Mouse (Mus musculus): ENCODE data around the gene Cdca8. TPM values are rescaled to one million over a fixed set of nuclear protein-coding genes. Genes with fewer than 3 reads are reported as not detected.
A peak's percentile ranks its signal among the peaks of the same experiment; 100 is the strongest.

Gene Cdca8
- polyA plus RNA-seq, 1 experiment from 2014 or later = 154 TPM

DNA sequence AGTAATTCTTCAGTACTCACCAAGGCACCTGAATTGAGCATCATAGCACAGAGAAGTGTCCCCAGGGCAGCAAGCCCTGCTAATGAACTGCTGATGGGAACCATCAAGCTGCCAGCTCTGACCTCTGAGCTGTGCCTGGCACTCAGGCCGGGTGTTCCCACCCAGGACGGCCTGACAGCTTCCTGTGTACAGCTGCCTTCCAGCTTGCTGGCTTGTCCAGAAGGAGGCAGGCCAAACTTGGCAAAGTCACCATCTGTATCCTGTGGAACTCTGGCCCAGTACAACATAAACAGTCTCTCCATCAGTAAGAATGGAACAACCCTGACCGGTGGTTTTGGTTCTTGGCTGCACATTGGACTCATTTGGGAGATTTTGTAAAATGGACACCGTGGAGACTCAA, 14.4 kb upstream of the Cdca8 start:
- no peak for DNase-seq (ENCODE audit: low spot score)

GRCm38 (mm10) chr4:124951036-124951433, 11.9 kb upstream of the Cdca8 start:
- no peak for DNase-seq (ENCODE audit: low spot score)

DNA sequence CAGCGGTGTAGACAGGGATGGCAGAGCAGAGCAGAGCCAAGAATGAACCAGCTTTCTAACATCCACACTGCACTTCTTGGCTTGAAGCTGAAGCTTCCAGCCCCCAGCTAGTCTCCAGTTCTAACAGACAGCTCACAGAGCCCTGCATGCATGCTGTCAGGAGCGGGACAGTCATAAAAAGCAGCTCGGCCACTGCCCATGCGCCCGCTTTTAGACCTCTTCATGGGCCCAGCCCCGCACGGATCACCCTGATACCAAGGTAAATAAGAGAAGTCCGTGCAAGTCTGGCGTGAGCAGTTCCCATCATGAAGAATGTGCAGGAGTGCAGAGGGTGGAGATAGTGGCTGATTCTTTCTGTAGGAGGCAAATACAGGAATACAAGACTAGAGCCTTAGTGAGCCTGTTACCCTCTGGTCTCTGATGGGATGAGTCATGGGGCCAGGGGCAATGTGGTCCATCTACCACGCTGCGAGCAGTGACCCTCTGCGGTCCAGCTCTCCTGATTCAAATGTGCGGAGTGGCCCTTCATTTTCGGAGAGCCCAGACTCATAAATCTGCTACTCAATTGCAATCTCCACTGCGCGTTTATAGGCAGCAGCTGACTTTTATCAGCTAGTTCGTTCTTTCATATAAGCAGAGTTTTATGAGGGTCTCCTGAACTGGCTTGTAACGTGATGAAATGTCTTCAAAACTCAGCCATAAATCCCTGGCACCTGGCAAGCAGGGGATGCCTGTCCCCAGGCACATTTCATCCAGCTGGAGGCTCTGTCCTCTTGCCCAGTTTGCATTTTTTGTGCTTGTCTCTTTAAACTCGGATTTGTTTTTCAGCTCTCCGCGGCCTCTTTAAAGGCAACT, 11.3 kb upstream of the Cdca8 start:
- DNase-seq (ENCODE audit: low spot score) = no peak

GRCm38 (mm10) chr4:124949488-124949887, 10.4 kb upstream of the Cdca8 start:
- no peak for DNase-seq (ENCODE audit: low spot score)

DNA sequence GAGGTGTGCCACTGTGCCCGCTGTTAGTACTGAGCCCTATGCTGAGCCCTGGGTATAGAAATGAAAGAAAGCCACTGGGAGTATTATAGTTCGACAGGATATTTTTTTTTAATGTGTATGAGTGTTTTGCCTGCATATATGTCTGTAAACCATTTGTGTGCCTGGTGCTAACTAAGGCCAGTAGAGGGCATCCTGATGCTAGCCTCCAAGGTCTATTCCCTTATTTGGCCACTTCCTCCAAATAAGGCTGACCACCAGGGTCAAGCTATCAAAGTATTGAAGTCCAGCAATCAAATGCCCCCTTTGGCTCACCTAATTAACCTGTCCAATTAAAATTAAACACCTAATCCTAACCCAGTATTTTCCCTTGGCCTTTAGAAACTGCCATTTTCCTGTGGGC, 5.8 kb upstream of the Cdca8 start:
- DNase-seq (ENCODE audit: low spot score) = no peak

DNA sequence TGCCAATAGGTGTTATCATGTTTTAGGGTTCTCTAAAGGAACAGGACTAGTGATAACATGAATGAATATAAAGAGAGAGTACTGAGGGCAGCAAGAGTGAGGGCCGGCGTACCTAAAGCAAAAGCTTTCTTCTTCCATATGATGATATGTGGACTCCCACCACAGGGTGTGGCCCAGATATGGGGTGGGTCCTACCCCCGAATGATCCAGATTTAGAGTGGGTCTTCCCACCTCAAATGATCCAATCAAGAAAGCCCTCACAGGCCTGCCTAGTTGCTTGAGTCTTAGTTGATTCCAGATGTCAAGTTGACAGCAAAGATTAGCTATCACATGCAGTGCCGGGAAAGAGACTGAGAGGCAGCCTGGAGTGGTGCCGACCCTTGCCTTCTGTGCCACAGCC, 4.7 kb upstream of the Cdca8 start:
- no peak for DNase-seq (ENCODE audit: low spot score)

GRCm38 (mm10) chr4:124943022-124943421, 3.9 kb upstream of the Cdca8 start:
- DNase-seq (ENCODE audit: low spot score) = peak; percentile 80

DNA sequence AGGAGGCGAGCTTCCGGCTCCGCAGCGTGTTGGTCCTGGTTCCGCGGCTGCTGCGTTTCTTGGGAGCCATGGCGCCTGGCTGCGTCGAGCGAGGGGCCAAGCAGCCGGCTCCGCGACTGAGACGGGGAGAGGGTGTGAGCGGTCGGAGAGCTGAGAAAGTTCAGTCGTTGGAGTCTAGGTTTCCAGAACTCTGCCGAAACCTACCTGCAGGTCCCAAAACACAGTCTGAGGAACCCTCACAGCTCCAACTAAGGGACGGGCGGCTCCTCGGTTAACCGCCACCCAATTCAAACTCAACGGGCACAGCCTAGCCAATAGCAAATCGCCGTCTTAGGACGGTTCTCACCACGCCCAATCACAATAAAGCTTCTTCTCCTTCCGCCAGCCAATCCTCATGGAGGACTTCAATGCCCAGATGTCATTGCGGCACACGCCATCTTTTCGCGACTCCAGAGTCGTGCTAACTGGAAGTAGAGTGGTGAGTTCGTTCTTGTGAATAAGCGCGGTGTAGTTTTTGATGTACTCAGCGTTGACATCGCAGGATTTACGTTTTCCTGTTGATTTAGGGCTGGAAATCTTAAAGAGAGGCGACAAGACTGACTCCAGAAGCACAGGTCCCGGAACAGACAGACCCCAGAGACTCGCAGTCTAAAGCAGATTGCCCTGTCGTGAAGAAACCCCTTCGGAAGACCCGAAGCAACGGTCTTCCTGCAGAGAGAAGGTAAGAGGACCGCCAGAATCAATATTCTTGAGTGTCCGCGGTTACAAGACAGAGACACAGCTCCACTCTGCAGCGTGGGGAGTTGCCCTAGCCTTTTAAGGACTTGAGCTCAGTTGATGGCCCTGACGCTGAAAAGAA, 2.3 kb downstream of the Cdca8 start, which contains the start of gene 9930104L06Rik:
TSS of gene 9930104L06Rik (plus strand) at position 436 of the 859 bp plus-strand sequence.
- peak; percentile 97 for DNase-seq (ENCODE audit: low spot score)

GRCm38 (mm10) chr4:124928102-124928501, 11.0 kb downstream of the Cdca8 start:
- no peak for DNase-seq (ENCODE audit: low spot score)

- DNase-seq (ENCODE audit: low spot score) = no peak
These were observed 32.9 kb downstream of the Cdca8 start for GRCm38 (mm10) chr4:124905971-124906822.

DNA sequence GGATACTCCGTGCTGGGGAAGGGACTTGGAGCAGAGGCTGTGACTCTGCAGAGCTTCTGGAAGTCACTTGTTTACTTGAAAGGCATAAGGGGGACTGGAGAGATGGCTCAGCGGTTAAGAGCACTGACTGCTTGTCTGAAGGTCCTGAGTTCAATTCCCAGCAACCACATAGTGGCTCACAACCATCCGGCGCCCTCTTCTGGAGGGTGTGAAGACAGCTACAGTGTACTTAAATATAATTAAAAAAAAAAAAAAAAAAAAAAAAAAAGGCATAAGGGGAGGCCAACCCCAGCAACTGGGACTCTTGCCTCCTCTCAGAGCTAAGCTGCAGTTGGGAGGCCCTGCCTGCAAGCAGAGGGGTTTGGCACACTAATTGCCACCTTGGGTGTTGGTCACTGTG, 33.7 kb downstream of the Cdca8 start:
- DNase-seq (ENCODE audit: low spot score) = peak; percentile 10

DNA sequence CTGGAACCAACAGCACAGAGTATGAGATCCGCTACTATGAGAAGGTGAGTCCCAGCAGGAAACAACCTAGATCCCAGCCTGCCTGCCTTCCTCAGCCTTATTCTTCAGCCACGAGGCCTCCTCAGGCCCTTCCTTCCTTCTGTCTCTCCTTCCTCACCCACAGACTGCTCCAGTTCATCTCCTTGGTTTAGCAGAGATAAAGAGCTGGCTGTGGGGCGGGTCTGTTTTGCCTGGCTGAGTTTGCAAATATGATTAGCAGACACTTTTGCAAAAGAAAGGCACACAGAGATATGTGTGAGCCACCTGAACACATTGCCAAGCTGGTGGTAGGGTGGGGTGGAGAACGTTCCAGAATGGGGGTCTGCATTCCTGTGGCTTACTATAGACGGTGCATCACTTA, 39.2 kb downstream of the Cdca8 start:
- DNase-seq (ENCODE audit: low spot score) = no peak

DNA sequence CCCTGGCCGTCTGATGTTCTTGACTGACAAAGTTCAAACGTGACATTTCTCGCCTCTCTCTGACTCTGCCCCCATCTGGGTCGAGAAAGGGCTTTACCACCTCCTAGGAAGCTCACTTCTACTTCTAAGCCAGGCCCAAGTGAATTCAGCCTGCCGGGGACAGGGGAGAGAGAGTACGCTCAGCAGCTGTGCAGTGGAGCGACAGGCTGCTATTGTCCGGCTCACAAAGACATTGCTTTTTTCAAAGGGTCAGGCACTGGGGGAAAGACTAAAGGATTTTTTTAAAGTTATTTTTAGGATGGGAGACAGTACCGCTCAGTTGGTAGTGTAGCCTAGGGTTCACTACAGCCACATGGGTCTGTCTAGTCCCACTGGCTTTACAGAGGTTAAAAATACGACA, 40.7 kb downstream of the Cdca8 start:
- DNase-seq (ENCODE audit: low spot score) = no peak

- no peak for DNase-seq (ENCODE audit: low spot score)
These were observed 44.3 kb downstream of the Cdca8 start for GRCm38 (mm10) chr4:124894508-124895428.

- no peak for DNase-seq (ENCODE audit: low spot score)
These were observed 45.3 kb downstream of the Cdca8 start for GRCm38 (mm10) chr4:124893769-124894168.

DNA sequence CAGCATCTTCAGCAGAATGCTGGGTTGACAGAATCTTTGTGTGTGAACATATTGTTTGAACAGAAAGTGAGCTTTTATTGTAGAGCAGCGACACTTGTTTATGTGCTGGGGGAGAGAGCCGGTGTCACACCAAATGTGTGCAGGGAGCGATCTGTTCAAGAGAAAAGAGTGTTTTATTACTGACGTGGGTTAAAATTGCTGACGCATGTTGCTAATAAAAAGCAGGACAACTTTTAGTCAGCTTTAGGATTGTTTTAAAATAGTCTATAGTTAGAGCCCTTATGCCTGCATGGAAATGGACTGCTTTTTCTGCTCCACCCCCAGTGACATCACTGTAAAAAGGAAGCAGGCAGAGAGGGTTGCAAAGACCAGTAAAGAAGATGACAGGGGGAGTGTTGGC, 48.3 kb downstream of the Cdca8 start:
- no peak for DNase-seq (ENCODE audit: low spot score)

- DNase-seq (ENCODE audit: low spot score) = no peak
These were observed 49.2 kb downstream of the Cdca8 start for GRCm38 (mm10) chr4:124889935-124890334.

DNA sequence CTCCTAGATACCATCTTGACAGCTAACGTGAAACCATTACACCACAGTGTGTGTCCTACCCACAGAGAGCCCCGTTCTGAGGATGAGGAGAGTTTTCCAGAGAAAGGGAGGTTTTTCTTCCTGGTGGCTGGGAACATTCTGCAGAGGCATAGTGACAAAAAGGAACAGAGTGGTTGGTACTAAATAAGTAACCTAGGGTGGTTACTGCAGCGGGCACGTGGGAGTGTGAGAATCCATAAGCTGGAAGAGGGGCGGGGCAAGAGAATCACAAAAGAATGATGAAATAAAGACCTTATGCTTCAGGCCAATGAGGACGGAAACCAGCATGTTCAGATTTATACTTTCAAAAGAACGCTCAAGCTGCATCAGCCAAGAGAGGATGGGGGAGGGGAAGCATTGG, 50.4 kb downstream of the Cdca8 start:
- DNase-seq (ENCODE audit: low spot score) = no peak

DNA sequence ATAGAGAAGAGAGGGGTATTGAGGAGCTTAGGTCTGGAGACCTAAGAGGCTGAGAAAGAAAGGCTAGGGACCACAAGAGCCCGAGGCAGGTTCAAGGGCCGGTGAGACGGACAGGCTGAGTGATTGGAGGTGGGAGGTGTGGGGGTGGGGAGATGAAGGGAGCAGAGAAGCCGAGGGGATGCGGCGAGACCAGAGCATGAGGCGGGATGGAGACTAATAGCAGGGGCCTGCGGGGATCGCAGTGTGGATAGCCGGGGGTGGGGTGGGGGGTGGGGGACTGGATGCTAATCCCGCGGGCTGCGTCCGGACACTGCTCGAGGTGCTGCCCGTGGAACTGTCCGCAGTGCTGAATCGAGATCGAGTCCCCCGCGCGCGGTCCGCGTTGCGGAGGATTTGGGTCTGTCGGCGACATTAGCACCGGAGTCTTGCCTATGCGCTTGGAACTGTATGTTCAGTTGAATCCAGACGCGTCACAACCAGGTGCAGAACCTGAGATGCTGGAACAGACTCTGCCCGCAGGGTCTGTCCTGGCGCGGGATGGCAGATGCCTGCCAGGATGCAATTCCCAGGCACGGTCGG, 56.9 kb downstream of the Cdca8 start:
- DNase-seq (ENCODE audit: low spot score) = no peak

DNA sequence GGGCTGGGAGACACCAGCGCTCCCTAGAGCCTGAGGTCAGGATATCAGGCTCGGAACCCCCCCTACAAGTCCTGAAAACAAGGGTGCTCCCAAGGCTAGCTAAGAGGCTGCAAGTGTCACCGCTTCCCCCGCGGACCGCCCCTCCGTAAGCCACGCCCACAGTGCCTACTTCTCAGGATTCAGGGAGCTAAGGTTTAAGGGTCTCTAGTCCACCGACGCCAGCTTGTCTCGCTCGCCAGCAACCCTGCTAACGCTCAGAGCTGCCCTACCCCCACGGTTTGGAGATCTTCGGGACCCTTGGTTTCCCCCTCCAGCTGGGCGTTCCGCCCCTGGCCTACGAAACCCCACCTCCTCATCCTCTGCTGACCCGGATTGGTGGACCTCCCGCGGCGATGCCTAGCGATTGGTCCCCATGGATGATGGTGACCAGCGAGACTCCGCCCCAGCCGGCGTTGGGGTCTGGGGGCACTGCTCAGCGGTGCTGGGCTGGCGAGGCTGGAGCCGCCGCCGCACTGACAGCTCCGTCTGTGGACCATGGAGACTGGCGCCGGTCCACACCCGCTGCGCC, 57.7 kb downstream of the Cdca8 start:
- DNase-seq (ENCODE audit: low spot score) = no peak
